Mouse (Mus musculus) liver, embryonic 13.5 days (tissue): ENCODE data around the gene Rgs17. TPM values are rescaled to one million over a fixed set of nuclear protein-coding genes. Genes with fewer than 3 reads are reported as not detected.
"Not testable (repeated sequence)": the region's sequence is repeated elsewhere in the genome, so short reads cannot be mapped to it uniquely, and the experiment has no call there.

Source experiments
- ATAC-seq: fragments of 200-750 bp; cut with Nextera tagmentation; 2 replicates; pipeline ENCODE4 v1.8.0; 2017; ENCODE audit warnings: low read depth, mild to moderate bottlenecking, moderate number of reproducible peaks, moderate library complexity
- DNase-seq: peaks from one replicate; pipeline ENCODE4 v3.0.0; 2022
- H3K27ac ChIP-seq: fragments of 300-500 bp; sonication (generic); 2 replicates; pipeline ENCODE4 v1.5.1; 2015; ENCODE audit warnings: moderate library complexity, mild to moderate bottlenecking, inconsistent platforms
- H3K27me3 ChIP-seq: fragments of 300-500 bp; sonication (generic); 2 replicates; pipeline ENCODE4 v1.6.1; 2015; ENCODE audit warnings: mild to moderate bottlenecking, inconsistent platforms
- H3K36me3 ChIP-seq: fragments of 300-500 bp; sonication (generic); 2 replicates; pipeline ENCODE4 v1.6.1; 2015; ENCODE audit warnings: mild to moderate bottlenecking, inconsistent platforms
- H3K4me1 ChIP-seq: fragments of 300-500 bp; sonication (generic); replicated peaks from 2 replicates; pipeline ENCODE4 v1.6.1; 2015; ENCODE audit warnings: inconsistent platforms
- H3K4me2 ChIP-seq: fragments of 300-500 bp; sonication (generic); 2 replicates; pipeline ENCODE4 v1.6.1; 2015; ENCODE audit warnings: inconsistent platforms, mild to moderate bottlenecking, moderate library complexity
- H3K4me3 ChIP-seq: fragments of 300-500 bp; sonication (generic); replicated peaks from 2 replicates; pipeline ENCODE4 v1.5.1; 2015; ENCODE audit warnings: mild to moderate bottlenecking, inconsistent platforms
- H3K9ac ChIP-seq: fragments of 300-500 bp; sonication (generic); 2 replicates; pipeline ENCODE4 v1.6.1; 2015; ENCODE audit warnings: mild to moderate bottlenecking, inconsistent platforms
- H3K9me3 ChIP-seq: fragments of 300-500 bp; sonication (generic); replicated peaks from 2 replicates; pipeline ENCODE4 v1.6.1; 2016; ENCODE audit warnings: inconsistent platforms
- WGBS: fragments of 180-500 bp; shearing (Covaris S2); methylation state at CpG from one replicate; pipeline ENCODE4 v1.1.7; 2015; ENCODE audit not compliant: insufficient replicate concordance; 5-methylcytosine and 5-hydroxymethylcytosine counted together
- polyA plus RNA-seq: library from polyadenylated mRNA; unstranded; fragments of >200 nt; fragmentation: Nextera tagmentation; extraction: Ambion mirVana; gene quantifications from 2 replicates; pipeline ENCODE4 v1.2.1, GENCODE M21; 2015

Gene Rgs17
- 0.07 and 0.13 TPM in 2 replicates for polyA plus RNA-seq

GRCm38 (mm10) chr10:5922294-5922828 is at the start of gene Rgs17:
Gene Rgs17, minus strand, starts transcription at chr10:5922400.
- Histone ChIP-seq H3K36me3 (no peaks in the 10 kb centered on the region), H3K4me1 (peaks cover 3% of the 10 kb centered on the region; the same call in 1 of the 2 replicates), H3K27me3 (peaks cover 41% of the 10 kb centered on the region), H3K4me2 (peak within 1 kb of the TSS; percentile 63), H3K27ac (no peak within 1 kb of the TSS), H3K4me3 (peak within 1 kb of the TSS; percentile 44), H3K9ac (no peak within 1 kb of the TSS), H3K9me3 (no peaks in the 10 kb centered on the region)
- under 1% methylated on average over 26 of the region's 35 CpGs for WGBS
- DNase-seq (no peak), ATAC-seq (peak; percentile 41; the same call in 1 of the 2 replicates)

- H3K9ac ChIP-seq: no peak overlapping the region
- DNase-seq: no peak
- ATAC-seq: no peak
- no peak overlapping the region for H3K4me2 ChIP-seq
- H3K4me3 ChIP-seq: no peak overlapping the region
- H3K4me1 ChIP-seq: no peaks in the 10 kb centered on the region
- H3K27ac ChIP-seq: no peak overlapping the region
- 46% methylated on average over 2 of the region's 2 CpGs for WGBS
- H3K27me3 ChIP-seq: no peaks in the 10 kb centered on the region
- H3K36me3 ChIP-seq: no peaks in the 10 kb centered on the region
- H3K9me3 ChIP-seq: no peaks in the 10 kb centered on the region
Observed at GRCm38 (mm10) chr10:5967655-5968054, 45.5 kb upstream of the Rgs17 start.

GRCm38 (mm10) chr10:5953787-5954186 is 31.6 kb upstream of the Rgs17 start:
- not testable (repeated sequence) for H3K27ac ChIP-seq, H3K27me3 ChIP-seq, H3K4me2 ChIP-seq, H3K36me3 ChIP-seq, H3K9ac ChIP-seq, DNase-seq, H3K4me3 ChIP-seq, H3K4me1 ChIP-seq, H3K9me3 ChIP-seq, ATAC-seq

- Histone ChIP-seq H3K4me3 (no peak overlapping the region), H3K4me1 (peaks cover 3% of the 10 kb centered on the region; the same call in 1 of the 2 replicates), H3K4me2 (no peak overlapping the region), H3K27ac (no peak overlapping the region), H3K9me3 (no peaks in the 10 kb centered on the region), H3K27me3 (peaks cover 41% of the 10 kb centered on the region), H3K36me3 (no peaks in the 10 kb centered on the region), H3K9ac (no peak overlapping the region)
- 68% methylated on average over 5 of the region's 5 CpGs for WGBS
- ATAC-seq: no peak
- DNase-seq: no peak
Observed at GRCm38 (mm10) chr10:5924261-5924660, 2.1 kb upstream of the Rgs17 start.

- H3K4me2 ChIP-seq: no peak overlapping the region
- no peak overlapping the region for H3K4me3 ChIP-seq
- no peak for DNase-seq
- no peak for ATAC-seq
- H3K27ac ChIP-seq: no peak overlapping the region
- no peak overlapping the region for H3K9ac ChIP-seq
- peaks cover 3% of the 10 kb centered on the region; the same call in 1 of the 2 replicates for H3K4me1 ChIP-seq
- H3K9me3 ChIP-seq: no peaks in the 10 kb centered on the region
- no peaks in the 10 kb centered on the region for H3K36me3 ChIP-seq
- peaks cover 41% of the 10 kb centered on the region for H3K27me3 ChIP-seq
- WGBS: 19% methylated on average over 9 of the region's 9 CpGs
Observed at GRCm38 (mm10) chr10:5923096-5923495, 896 bp upstream of the Rgs17 start.

- peaks cover 41% of the 10 kb centered on the region for H3K27me3 ChIP-seq
- no peak overlapping the region for H3K9ac ChIP-seq
- no peaks in the 10 kb centered on the region for H3K36me3 ChIP-seq
- peak overlapping the region; percentile 44 for H3K4me3 ChIP-seq
- no peak for ATAC-seq
- no peak overlapping the region for H3K27ac ChIP-seq
- 3% methylated on average over 31 of the region's 31 CpGs for WGBS
- no peak for DNase-seq
- peak overlapping the region; percentile 63 for H3K4me2 ChIP-seq
- H3K9me3 ChIP-seq: no peaks in the 10 kb centered on the region
- H3K4me1 ChIP-seq: peaks cover 3% of the 10 kb centered on the region; the same call in 1 of the 2 replicates
Observed at GRCm38 (mm10) chr10:5921771-5922170, 429 bp downstream of the Rgs17 start.

GRCm38 (mm10) chr10:5921031-5921551 is 1.1 kb downstream of the Rgs17 start:
- 3% methylated on average over 11 of the region's 12 CpGs for WGBS
- H3K27me3 ChIP-seq: peaks cover 41% of the 10 kb centered on the region

GRCm38 (mm10) chr10:5904399-5904798 is 17.8 kb downstream of the Rgs17 start:
- Histone ChIP-seq H3K4me3 (no peak overlapping the region), H3K4me1 (no peaks in the 10 kb centered on the region), H3K9ac (no peak overlapping the region), H3K4me2 (no peak overlapping the region), H3K9me3 (no peaks in the 10 kb centered on the region), H3K36me3 (no peaks in the 10 kb centered on the region), H3K27me3 (no peaks in the 10 kb centered on the region), H3K27ac (no peak overlapping the region)
- ATAC-seq (no peak), DNase-seq (no peak)
- WGBS: 65% methylated on average over 2 of the region's 2 CpGs

More at GRCm38 (mm10) chr10:5921031-5921551, 1.1 kb downstream of the Rgs17 start:
- ATAC-seq: no peak
- Histone ChIP-seq H3K9ac (no peak overlapping the region), H3K9me3 (no peaks in the 10 kb centered on the region), H3K4me2 (peak overlapping the region; percentile 63), H3K27ac (no peak overlapping the region), H3K4me1 (peaks cover 3% of the 10 kb centered on the region; the same call in 1 of the 2 replicates), H3K4me3 (0 out of 2 replicates have a peak overlapping the region, but pooled peaks have one; percentile 10), H3K36me3 (no peaks in the 10 kb centered on the region)
- DNase-seq: no peak

- 55% methylated on average over 4 of the region's 4 CpGs for WGBS
Observed at GRCm38 (mm10) chr10:5901777-5902176, 20.4 kb downstream of the Rgs17 start.

GRCm38 (mm10) chr10:5900731-5901130 is 21.5 kb downstream of the Rgs17 start:
- WGBS: 53% methylated on average over 6 of the region's 6 CpGs
- Histone ChIP-seq H3K4me2 (no peak overlapping the region), H3K9ac (no peak overlapping the region), H3K9me3 (no peaks in the 10 kb centered on the region), H3K4me1 (no peaks in the 10 kb centered on the region), H3K4me3 (no peak overlapping the region), H3K27me3 (no peaks in the 10 kb centered on the region), H3K27ac (no peak overlapping the region), H3K36me3 (no peaks in the 10 kb centered on the region)
- ATAC-seq (no peak), DNase-seq (no peak)

More at GRCm38 (mm10) chr10:5901777-5902176, 20.4 kb downstream of the Rgs17 start:
- no peak overlapping the region for H3K9ac ChIP-seq
- H3K27me3 ChIP-seq: no peaks in the 10 kb centered on the region
- H3K4me2 ChIP-seq: no peak overlapping the region
- no peak for ATAC-seq
- no peak overlapping the region for H3K4me3 ChIP-seq
- no peak for DNase-seq
- no peaks in the 10 kb centered on the region for H3K4me1 ChIP-seq
- H3K36me3 ChIP-seq: no peaks in the 10 kb centered on the region
- H3K27ac ChIP-seq: no peak overlapping the region
- H3K9me3 ChIP-seq: no peaks in the 10 kb centered on the region

GRCm38 (mm10) chr10:5877106-5877505 is 45.1 kb downstream of the Rgs17 start:
- Histone ChIP-seq H3K27me3 (no peaks in the 10 kb centered on the region), H3K9ac (no peak overlapping the region), H3K27ac (no peak overlapping the region), H3K4me3 (no peak overlapping the region), H3K36me3 (no peaks in the 10 kb centered on the region), H3K4me2 (no peak overlapping the region), H3K4me1 (no peaks in the 10 kb centered on the region), H3K9me3 (no peaks in the 10 kb centered on the region)
- 49% methylated on average over 3 of the region's 3 CpGs for WGBS
- ATAC-seq (no peak), DNase-seq (no peak)

GRCm38 (mm10) chr10:5871081-5871480 is 51.1 kb downstream of the Rgs17 start:
- Histone ChIP-seq H3K4me1 (no peaks in the 10 kb centered on the region), H3K27me3 (no peaks in the 10 kb centered on the region), H3K9ac (no peak overlapping the region), H3K27ac (no peak overlapping the region), H3K9me3 (no peaks in the 10 kb centered on the region), H3K36me3 (no peaks in the 10 kb centered on the region), H3K4me3 (no peak overlapping the region), H3K4me2 (no peak overlapping the region)
- DNase-seq (no peak), ATAC-seq (no peak)
- WGBS: 55% methylated on average over 4 of the region's 4 CpGs
